Mouse (Mus musculus): ENCODE data around the gene Erp27. TPM values are rescaled to one million over a fixed set of nuclear protein-coding genes. Genes with fewer than 3 reads are reported as not detected.

Erp27 gene
- polyA plus RNA-seq, 1 experiment from 2014 or later = 0.72 TPM

GRCm38 (mm10) chr6:136881678-136882077, 40.3 kb downstream of the Erp27 start:
- no peaks in the 10 kb centered on the region for H3K27me3 ChIP-seq
- 39% methylated on average over 8 of the region's 8 CpGs for WGBS
- H3K9me3 ChIP-seq = no peaks in the 10 kb centered on the region
- ATAC-seq (ENCODE audit: insufficient number of reproducible peaks, low FRiP score, low TSS enrichment, low read depth) = no peak; the same call in 1 of the 2 replicates
- H3K27ac ChIP-seq = peak overlapping the region; percentile 47; the same call in 1 of the 2 replicates
- no peaks in the 10 kb centered on the region for H3K36me3 ChIP-seq
- no peak overlapping the region for H3K4me2 ChIP-seq
- peaks cover 7% of the 10 kb centered on the region; the same call in 1 of the 2 replicates for H3K4me1 ChIP-seq
- H3K4me3 ChIP-seq = no peak overlapping the region
- no peak overlapping the region for H3K9ac ChIP-seq

- no peaks in the 10 kb centered on the region for H3K27me3 ChIP-seq
- peaks cover 21% of the 10 kb centered on the region for H3K4me1 ChIP-seq
- peaks cover 3% of the 10 kb centered on the region; the same call in 1 of the 2 replicates for H3K36me3 ChIP-seq
- H3K9me3 ChIP-seq = no peaks in the 10 kb centered on the region
- H3K9ac ChIP-seq = peak within 1 kb of the TSS; percentile 42; the same call in 1 of the 2 replicates
- peak; percentile 89 for ATAC-seq (ENCODE audit: insufficient number of reproducible peaks, low FRiP score, low TSS enrichment, low read depth)
- H3K4me2 ChIP-seq = peak within 1 kb of the TSS; percentile 54
- H3K4me3 ChIP-seq = peak within 1 kb of the TSS; percentile 49
- 13% methylated on average over 9 of the region's 9 CpGs for WGBS
- H3K27ac ChIP-seq = peak within 1 kb of the TSS; percentile 88
These were observed 46.3 kb downstream of the Erp27 start, which contains the start of gene Mgp for GRCm38 (mm10) chr6:136875670-136876069. Gene Mgp, minus strand, starts transcription at chr6:136875823.

- Histone ChIP-seq H3K4me2 (peak overlapping the region; percentile 45), H3K9me3 (no peaks in the 10 kb centered on the region), H3K4me3 (peak overlapping the region; percentile 49), H3K4me1 (peaks cover 21% of the 10 kb centered on the region), H3K36me3 (peaks cover 3% of the 10 kb centered on the region; the same call in 1 of the 2 replicates), H3K27ac (peak overlapping the region; percentile 71), H3K9ac (0 out of 2 replicates have a peak overlapping the region, but pooled peaks have one; percentile 18), H3K27me3 (no peaks in the 10 kb centered on the region)
- WGBS = 13% methylated on average over 8 of the region's 8 CpGs
- ATAC-seq (ENCODE audit: insufficient number of reproducible peaks, low FRiP score, low TSS enrichment, low read depth) = peak; percentile 36; the same call in 1 of the 2 replicates
These were observed 47.4 kb downstream of the Erp27 start for GRCm38 (mm10) chr6:136874599-136874998.

- no peaks in the 10 kb centered on the region for H3K27me3 ChIP-seq
- no peak for ATAC-seq (ENCODE audit: insufficient number of reproducible peaks, low FRiP score, low TSS enrichment, low read depth)
- no peak overlapping the region for H3K4me3 ChIP-seq
- no peak overlapping the region for H3K4me2 ChIP-seq
- 0 out of 2 replicates have a peak overlapping the region, but pooled peaks have one; percentile 38 for H3K27ac ChIP-seq
- peaks cover 22% of the 10 kb centered on the region for H3K4me1 ChIP-seq
- H3K36me3 ChIP-seq = peaks cover 3% of the 10 kb centered on the region; the same call in 1 of the 2 replicates
- WGBS = 53% methylated on average over 5 of the region's 5 CpGs
- H3K9ac ChIP-seq = no peak overlapping the region
- H3K9me3 ChIP-seq = no peaks in the 10 kb centered on the region
These were observed 53.1 kb downstream of the Erp27 start for GRCm38 (mm10) chr6:136868921-136869320.

- 62% methylated on average over 4 of the region's 4 CpGs for WGBS
- H3K4me3 ChIP-seq = no peak overlapping the region
- peaks cover 18% of the 10 kb centered on the region for H3K4me1 ChIP-seq
- no peak overlapping the region for H3K4me2 ChIP-seq
- no peak overlapping the region for H3K9ac ChIP-seq
- H3K27ac ChIP-seq = 0 out of 2 replicates have a peak overlapping the region, but pooled peaks have one; percentile 22
- no peak for ATAC-seq (ENCODE audit: insufficient number of reproducible peaks, low FRiP score, low TSS enrichment, low read depth)
- no peaks in the 10 kb centered on the region for H3K36me3 ChIP-seq
- H3K27me3 ChIP-seq = no peaks in the 10 kb centered on the region
- no peaks in the 10 kb centered on the region for H3K9me3 ChIP-seq
These were observed 55.8 kb downstream of the Erp27 start for GRCm38 (mm10) chr6:136866150-136866549.

GRCm38 (mm10) chr6:136865360-136865759, 56.6 kb downstream of the Erp27 start:
- no peaks in the 10 kb centered on the region for H3K36me3 ChIP-seq
- H3K27ac ChIP-seq = no peak overlapping the region
- WGBS = 93% methylated on average over 5 of the region's 5 CpGs
- H3K4me1 ChIP-seq = peaks cover 18% of the 10 kb centered on the region
- no peaks in the 10 kb centered on the region for H3K27me3 ChIP-seq
- no peaks in the 10 kb centered on the region for H3K9me3 ChIP-seq
- no peak for ATAC-seq (ENCODE audit: insufficient number of reproducible peaks, low FRiP score, low TSS enrichment, low read depth)
- no peak overlapping the region for H3K4me2 ChIP-seq
- no peak overlapping the region for H3K4me3 ChIP-seq
- no peak overlapping the region for H3K9ac ChIP-seq

GRCm38 (mm10) chr6:136861020-136861419, 61.0 kb downstream of the Erp27 start:
- Histone ChIP-seq H3K4me1 (peaks cover 15% of the 10 kb centered on the region), H3K9me3 (no peaks in the 10 kb centered on the region), H3K4me3 (no peak overlapping the region), H3K9ac (no peak overlapping the region), H3K4me2 (no peak overlapping the region), H3K27ac (0 out of 2 replicates have a peak overlapping the region, but pooled peaks have one; percentile 12), H3K27me3 (no peaks in the 10 kb centered on the region), H3K36me3 (no peaks in the 10 kb centered on the region)
- 37% methylated on average over 9 of the region's 9 CpGs for WGBS
- ATAC-seq (ENCODE audit: insufficient number of reproducible peaks, low FRiP score, low TSS enrichment, low read depth) = no peak

- Histone ChIP-seq H3K36me3 (no peaks in the 10 kb centered on the region), H3K4me1 (peaks cover 20% of the 10 kb centered on the region), H3K9me3 (no peaks in the 10 kb centered on the region), H3K4me3 (no peak overlapping the region), H3K27ac (no peak overlapping the region), H3K4me2 (no peak overlapping the region), H3K27me3 (no peaks in the 10 kb centered on the region), H3K9ac (no peak overlapping the region)
- ATAC-seq (ENCODE audit: insufficient number of reproducible peaks, low FRiP score, low TSS enrichment, low read depth) = no peak
- 61% methylated on average over 8 of the region's 8 CpGs for WGBS
These were observed 63.6 kb downstream of the Erp27 start for GRCm38 (mm10) chr6:136858420-136858819.

GRCm38 (mm10) chr6:136857873-136858260, 64.1 kb downstream of the Erp27 start:
- Histone ChIP-seq H3K9me3 (no peaks in the 10 kb centered on the region), H3K4me3 (peak overlapping the region; percentile 17; the same call in 1 of the 2 replicates), H3K27me3 (no peaks in the 10 kb centered on the region), H3K27ac (no peak overlapping the region), H3K9ac (no peak overlapping the region), H3K36me3 (no peaks in the 10 kb centered on the region), H3K4me1 (peaks cover 21% of the 10 kb centered on the region), H3K4me2 (peak overlapping the region; percentile 15)
- WGBS = 16% methylated on average over 11 of the region's 11 CpGs
- ATAC-seq (ENCODE audit: insufficient number of reproducible peaks, low FRiP score, low TSS enrichment, low read depth) = no peak

Other genes with a start within 250 kb of the Erp27 start
- 0.06 and 0.07 TPM in 2 replicates for gene Gucy2c, start 140.4 kb downstream of the Erp27 start, polyA plus RNA-seq (2015; fragmentation: Nextera tagmentation; extraction: Ambion mirVana)
- 0.25 and 0.54 TPM in 2 replicates for gene Hist4h4, start 117.8 kb downstream of the Erp27 start, polyA plus RNA-seq (2015; fragmentation: Nextera tagmentation; extraction: Ambion mirVana)
- gene H2afj, start 113.9 kb downstream of the Erp27 start, polyA plus RNA-seq (2015; fragmentation: Nextera tagmentation; extraction: Ambion mirVana) = 140 and 142 TPM in 2 replicates
- gene BC049715, start 94.6 kb downstream of the Erp27 start, polyA plus RNA-seq (2015; fragmentation: Nextera tagmentation; extraction: Ambion mirVana) = 1.1 and 1.4 TPM in 2 replicates
- gene Wbp11, start 93.9 kb downstream of the Erp27 start, polyA plus RNA-seq (2015; fragmentation: Nextera tagmentation; extraction: Ambion mirVana) = 90.4 and 90.9 TPM in 2 replicates
- gene Smco3, start 86.7 kb downstream of the Erp27 start, polyA plus RNA-seq (2015; fragmentation: Nextera tagmentation; extraction: Ambion mirVana) = 0.56 and 0.62 TPM in 2 replicates
- 2.9 and 3.9 TPM in 2 replicates for gene Art4, start 64.4 kb downstream of the Erp27 start, polyA plus RNA-seq (2015; fragmentation: Nextera tagmentation; extraction: Ambion mirVana)
- 350 and 381 TPM in 2 replicates for gene Mgp, start 46.4 kb downstream of the Erp27 start, polyA plus RNA-seq (2015; fragmentation: Nextera tagmentation; extraction: Ambion mirVana)
- 0.19 TPM in 1 of 2 replicates, not detected in the other for gene Pde6h, start 1.7 kb upstream of the Erp27 start, polyA plus RNA-seq (2015; fragmentation: Nextera tagmentation; extraction: Ambion mirVana)
- 166 and 167 TPM in 2 replicates for gene Arhgdib, start 19.7 kb upstream of the Erp27 start, polyA plus RNA-seq (2015; fragmentation: Nextera tagmentation; extraction: Ambion mirVana)
- gene Rerg, start 248.3 kb upstream of the Erp27 start, polyA plus RNA-seq (2015; fragmentation: Nextera tagmentation; extraction: Ambion mirVana) = 34.6 and 39.4 TPM in 2 replicates